ENCODE assay signal across 17 mouse cellular contexts in genomic region chr6:117332641-117333040, GRCm38 (mm10).
DNase-seq lines count a peak whose midpoint lies in the region; ATAC-seq lines count a peak whose summit lies in the region.
"Had no signal": no experiment of that assay in that cellular context is flagged by ENCODE, and none has a peak within 500 bp of the region (broad histone marks: within the 10 kb centered on the region; RNA-seq: fewer than 3 reads in every experiment).

No protein-coding gene starts in this region.

- no peak overlapping the region for H3K4me3 ChIP-seq in kidney, embryonic 16.5 days (ENCODE audit: low read length)
- H3K4me3 ChIP-seq: midbrain, embryonic 15.5 days; neural tube, embryonic 13.5 days; stomach, embryonic 15.5 days had no signal

- no peaks in the 10 kb centered on the region for H3K36me3 ChIP-seq in kidney, embryonic 16.5 days (ENCODE audit: insufficient read depth, low read length)
- H3K36me3 ChIP-seq: midbrain, embryonic 15.5 days; neural tube, embryonic 13.5 days; stomach, embryonic 15.5 days had no signal

- 13% methylated on average over 6 of the region's 6 CpGs for whole genome bisulfite sequencing in kidney, embryonic 16.5 days

- H3K27me3 ChIP-seq in kidney, embryonic 16.5 days (ENCODE audit: insufficient read depth, low read length) = no peaks in the 10 kb centered on the region
- H3K27me3 ChIP-seq: midbrain, embryonic 15.5 days; neural tube, embryonic 13.5 days; stomach, embryonic 15.5 days had no signal

- H3K9me3 ChIP-seq in kidney, embryonic 16.5 days (ENCODE audit: low read length) = no peaks in the 10 kb centered on the region
- H3K9me3 ChIP-seq: midbrain, embryonic 15.5 days; neural tube, embryonic 13.5 days; stomach, embryonic 15.5 days had no signal

- no peak for ATAC-seq in kidney, embryonic 16.5 days (ENCODE audit: low FRiP score, low TSS enrichment)
- ATAC-seq: midbrain, embryonic 15.5 days had no signal

- H3K4me1 ChIP-seq in kidney, embryonic 16.5 days (ENCODE audit: insufficient read depth, low read length) = peaks cover 3% of the 10 kb centered on the region; the same call in 1 of the 2 replicates
- H3K4me1 ChIP-seq: midbrain, embryonic 15.5 days; neural tube, embryonic 13.5 days; stomach, embryonic 15.5 days had no signal

- H3K4me2 ChIP-seq in kidney, embryonic 16.5 days (replicated peaks; ENCODE audit: low read depth, low read length) = no peak overlapping the region
- H3K4me2 ChIP-seq: liver, embryonic 11.5 days; lung, embryonic 14.5 days; midbrain, embryonic 15.5 days; neural tube, embryonic 13.5 days; stomach, embryonic 15.5 days had no signal

- H3K9ac ChIP-seq in kidney, embryonic 16.5 days (replicated peaks; ENCODE audit: low read length) = no peak overlapping the region
- H3K9ac ChIP-seq: lung, embryonic 14.5 days; midbrain, embryonic 15.5 days; neural tube, embryonic 13.5 days; stomach, embryonic 15.5 days had no signal

- H3K27ac ChIP-seq in kidney, embryonic 16.5 days (ENCODE audit: low read length) = no peak overlapping the region
- H3K27ac ChIP-seq: macrophage; midbrain, embryonic 15.5 days; neural tube, embryonic 13.5 days; stomach, embryonic 15.5 days had no signal

- DNase-seq in kidney, adult 18-20 months = peak; percentile 4
- DNase-seq in 3T3-L1 (ENCODE audit: low read depth, low spot score) (peak; percentile 91), MN1 (ENCODE audit: low spot score) (no peak)
- peak; percentile 76 for DNase-seq in embryo, embryonic 10 days (ENCODE audit: low spot score)
- peak; percentile 87 for DNase-seq in fibroblast of lung, adult 2 months (ENCODE audit: low read depth)
- no peak for DNase-seq in ovary, postnatal 36 days (ENCODE audit: low spot score)
- DNase-seq in retina, postnatal 1 day = no peak
- DNase-seq: adrenal gland, postnatal 25 days; gastrocnemius, postnatal 25 days; heart, postnatal 14 days; lung, embryonic 14.5 days had no signal

Comparison
In these comparisons a context has a peak if more than half of its experiments do, and no peak if none do; other contexts are left out.
1. DNase-seq: peak in kidney, adult 18-20 months (single experiment), 3T3-L1 (single experiment), embryo, embryonic 10 days (single experiment) and fibroblast of lung, adult 2 months (single experiment); none in ovary, postnatal 36 days (single experiment), retina, postnatal 1 day (single experiment) and MN1 (single experiment).